Mouse (Mus musculus) limb, embryonic 12.5 days (tissue): Measurements from ENCODE around the gene Gucy1b2. TPM values are rescaled to one million over a fixed set of nuclear protein-coding genes. Genes with fewer than 3 reads are reported as not detected.

Experiments
- ATAC-seq: fragments of 200-750 bp; cut with Nextera tagmentation; 2 replicates; pipeline ENCODE4 v1.8.0; 2017; ENCODE audit warnings: low read depth, moderate TSS enrichment; ENCODE audit not compliant: insufficient number of reproducible peaks, insufficient read depth, low FRiP score, low TSS enrichment
- H3K27ac ChIP-seq: fragments of 300-500 bp; sonication (generic); 2 replicates; pipeline ENCODE4 v1.5.1; 2016; ENCODE audit warnings: mild to moderate bottlenecking, moderate library complexity
- H3K27me3 ChIP-seq: fragments of 300-500 bp; sonication (generic); 2 replicates; pipeline ENCODE4 v1.6.1; 2016; ENCODE audit warnings: mild to moderate bottlenecking, moderate library complexity
- H3K36me3 ChIP-seq: fragments of 300-500 bp; sonication (generic); 2 replicates; pipeline ENCODE4 v1.6.1; 2016; ENCODE audit warnings: mild to moderate bottlenecking, moderate library complexity
- H3K4me1 ChIP-seq: fragments of 300-500 bp; sonication (generic); replicated peaks from 2 replicates; pipeline ENCODE4 v1.6.1; 2016
- H3K4me2 ChIP-seq: fragments of 300-500 bp; sonication (generic); 2 replicates; pipeline ENCODE4 v1.6.1; 2016; ENCODE audit warnings: mild to moderate bottlenecking, moderate library complexity
- H3K4me3 ChIP-seq: fragments of 300-500 bp; sonication (generic); replicated peaks from 2 replicates; pipeline ENCODE4 v1.5.1; 2016; ENCODE audit warnings: mild to moderate bottlenecking
- H3K9ac ChIP-seq: fragments of 300-500 bp; sonication (generic); replicated peaks from 2 replicates; pipeline ENCODE4 v1.6.1; 2016; ENCODE audit warnings: mild to moderate bottlenecking, moderate library complexity
- H3K9me3 ChIP-seq: fragments of 300-500 bp; sonication (generic); 2 replicates; pipeline ENCODE4 v1.6.1; 2016; ENCODE audit warnings: mild to moderate bottlenecking, moderate library complexity
- WGBS: fragments of 180-500 bp; shearing (Covaris S2); methylation state at CpG from one replicate; pipeline ENCODE4 v1.1.7; 2016; 5-methylcytosine and 5-hydroxymethylcytosine counted together
- polyA plus RNA-seq: library from polyadenylated mRNA; unstranded; fragments of >200 nt; fragmentation: Nextera tagmentation; extraction: Ambion mirVana; gene quantifications from 2 replicates; pipeline ENCODE4 v1.2.1, GENCODE M21; 2016

The Gucy1b2 gene
- 0.10 and 0.15 TPM in 2 replicates for polyA plus RNA-seq

DNA sequence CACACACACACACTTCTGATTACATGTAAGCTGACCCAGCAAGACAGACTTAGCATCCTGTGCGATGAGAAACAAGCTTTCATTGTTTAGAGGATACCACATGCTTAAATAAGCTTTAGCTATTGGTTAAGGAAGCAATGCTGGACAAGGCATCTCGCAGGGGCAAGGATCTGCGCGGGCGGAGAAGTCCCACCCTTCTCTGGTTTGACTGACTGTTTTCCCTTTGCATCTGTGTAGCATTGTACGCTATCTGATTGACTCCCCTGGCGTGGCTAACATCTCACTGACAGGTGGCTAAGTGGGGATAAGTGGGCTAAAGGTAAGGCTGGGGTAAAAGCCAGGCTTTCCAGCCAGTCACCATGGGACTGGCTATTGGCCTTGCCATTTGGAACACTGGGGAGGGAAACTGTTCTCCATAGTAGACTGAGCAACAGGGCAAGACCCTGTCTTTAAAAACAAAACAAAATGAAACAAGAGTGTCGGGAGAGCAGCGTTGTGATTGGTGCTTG is at the start of gene Gucy1b2:
Gene Gucy1b2 (minus strand): TSS at position 51 of the 509 bp plus-strand sequence.
- Histone ChIP-seq H3K4me2 (no peak within 1 kb of the TSS), H3K9ac (no peak within 1 kb of the TSS)
- 81% methylated on average over 9 of the region's 9 CpGs for WGBS

GRCm38 (mm10) chr14:62497391-62497790 is 41.3 kb upstream of the Gucy1b2 start:
- no peaks in the 10 kb centered on the region for H3K9me3 ChIP-seq
- no peak overlapping the region for H3K4me2 ChIP-seq
- no peaks in the 10 kb centered on the region for H3K27me3 ChIP-seq
- ATAC-seq = no peak
- H3K4me3 ChIP-seq = no peak overlapping the region
- H3K9ac ChIP-seq = no peak overlapping the region
- WGBS = 83% methylated on average over 7 of the region's 7 CpGs
- H3K36me3 ChIP-seq = no peaks in the 10 kb centered on the region
- no peak overlapping the region for H3K27ac ChIP-seq
- H3K4me1 ChIP-seq = 0 out of 2 replicates have a peak, but pooled peaks cover 1% of the 10 kb centered on the region

More for the DNA sequence above, at the start of gene Gucy1b2:
- no peak within 1 kb of the TSS for H3K27ac ChIP-seq
- peaks cover 4% of the 10 kb centered on the region for H3K27me3 ChIP-seq
- no peak within 1 kb of the TSS for H3K4me3 ChIP-seq
- H3K9me3 ChIP-seq = no peaks in the 10 kb centered on the region
- ATAC-seq = no peak
- no peaks in the 10 kb centered on the region for H3K4me1 ChIP-seq
- H3K36me3 ChIP-seq = no peaks in the 10 kb centered on the region

DNA sequence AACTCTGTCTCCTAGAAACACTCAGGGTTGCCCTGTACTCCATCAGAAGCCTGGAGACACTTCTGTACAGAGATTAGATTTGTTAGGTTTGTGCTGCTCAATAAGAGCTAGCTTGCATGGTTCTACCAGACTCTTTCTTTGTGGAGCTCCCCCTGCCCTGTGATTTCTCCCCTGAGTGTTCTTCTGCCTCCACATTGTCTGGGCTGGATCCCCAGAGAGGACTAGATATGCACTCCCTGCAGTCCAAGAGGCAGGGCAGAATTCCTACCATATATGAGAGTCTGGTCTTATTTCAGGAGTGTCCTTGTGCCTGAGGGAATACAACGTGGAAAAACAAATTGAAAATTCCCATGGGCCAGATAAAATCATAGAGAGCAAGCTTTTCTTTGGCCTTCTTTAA is 40.4 kb upstream of the Gucy1b2 start:
- WGBS = 57% methylated on average over 1 of the region's 1 CpGs
- 0 out of 2 replicates have a peak, but pooled peaks cover 3% of the 10 kb centered on the region for H3K4me1 ChIP-seq
- no peak overlapping the region for H3K4me3 ChIP-seq
- no peaks in the 10 kb centered on the region for H3K9me3 ChIP-seq
- H3K27me3 ChIP-seq = no peaks in the 10 kb centered on the region
- H3K36me3 ChIP-seq = no peaks in the 10 kb centered on the region
- H3K9ac ChIP-seq = no peak overlapping the region
- H3K27ac ChIP-seq = no peak overlapping the region
- H3K4me2 ChIP-seq = no peak overlapping the region
- ATAC-seq = no peak

DNA sequence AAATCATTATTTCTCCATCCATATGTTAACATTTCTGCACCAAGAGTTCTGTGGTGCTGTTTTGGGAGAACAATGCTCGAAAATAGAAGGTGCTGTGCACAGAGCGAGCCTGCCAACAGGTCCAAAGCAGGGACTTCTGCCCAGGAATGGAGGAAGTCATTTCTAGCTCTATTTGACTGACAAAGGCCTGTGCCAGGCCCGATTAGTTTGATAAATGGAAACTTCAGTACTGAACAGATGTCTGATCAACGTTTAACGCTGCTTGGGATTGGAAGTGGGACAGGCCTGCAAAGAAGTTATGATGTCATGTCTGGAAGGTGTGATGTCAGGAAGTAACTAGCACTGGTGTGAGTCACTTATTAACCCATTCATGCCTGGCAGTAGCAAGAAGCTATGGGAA is 37.4 kb upstream of the Gucy1b2 start:
- H3K27ac ChIP-seq = no peak overlapping the region
- no peaks in the 10 kb centered on the region for H3K27me3 ChIP-seq
- no peak for ATAC-seq
- no peak overlapping the region for H3K4me2 ChIP-seq
- 0 out of 2 replicates have a peak, but pooled peaks cover 3% of the 10 kb centered on the region for H3K4me1 ChIP-seq
- no peak overlapping the region for H3K4me3 ChIP-seq
- no peaks in the 10 kb centered on the region for H3K9me3 ChIP-seq
- H3K9ac ChIP-seq = no peak overlapping the region
- 72% methylated on average over 5 of the region's 5 CpGs for WGBS
- no peaks in the 10 kb centered on the region for H3K36me3 ChIP-seq

GRCm38 (mm10) chr14:62492196-62492850 is 36.2 kb upstream of the Gucy1b2 start:
- no peaks in the 10 kb centered on the region for H3K27me3 ChIP-seq
- ATAC-seq = 0 out of 2 replicates have a peak, but pooled peaks have one; percentile 20
- H3K27ac ChIP-seq = no peak overlapping the region
- no peak overlapping the region for H3K9ac ChIP-seq
- no peak overlapping the region for H3K4me3 ChIP-seq
- H3K4me2 ChIP-seq = no peak overlapping the region
- 0 out of 2 replicates have a peak, but pooled peaks cover 3% of the 10 kb centered on the region for H3K4me1 ChIP-seq
- WGBS = 37% methylated on average over 16 of the region's 16 CpGs
- no peaks in the 10 kb centered on the region for H3K36me3 ChIP-seq
- H3K9me3 ChIP-seq = no peaks in the 10 kb centered on the region

- H3K36me3 ChIP-seq = no peaks in the 10 kb centered on the region
- no peak overlapping the region for H3K4me3 ChIP-seq
- no peaks in the 10 kb centered on the region for H3K27me3 ChIP-seq
- H3K9ac ChIP-seq = no peak overlapping the region
- H3K4me1 ChIP-seq = 0 out of 2 replicates have a peak, but pooled peaks cover 3% of the 10 kb centered on the region
- no peak overlapping the region for H3K27ac ChIP-seq
- no peaks in the 10 kb centered on the region for H3K9me3 ChIP-seq
- H3K4me2 ChIP-seq = no peak overlapping the region
- no peak for ATAC-seq
- WGBS = 90% methylated on average over 7 of the region's 7 CpGs
Observed at GRCm38 (mm10) chr14:62488270-62488669, 32.2 kb upstream of the Gucy1b2 start.

- Histone ChIP-seq H3K9me3 (no peaks in the 10 kb centered on the region), H3K9ac (no peak overlapping the region), H3K4me1 (no peaks in the 10 kb centered on the region; the same call in 1 of the 2 replicates), H3K27me3 (peaks cover 5% of the 10 kb centered on the region; the same call in 1 of the 2 replicates), H3K4me3 (no peak overlapping the region), H3K36me3 (no peaks in the 10 kb centered on the region), H3K27ac (no peak overlapping the region), H3K4me2 (no peak overlapping the region)
- 48% methylated on average over 8 of the region's 8 CpGs for WGBS
- no peak for ATAC-seq
Observed at GRCm38 (mm10) chr14:62481381-62481780, 25.3 kb upstream of the Gucy1b2 start.

DNA sequence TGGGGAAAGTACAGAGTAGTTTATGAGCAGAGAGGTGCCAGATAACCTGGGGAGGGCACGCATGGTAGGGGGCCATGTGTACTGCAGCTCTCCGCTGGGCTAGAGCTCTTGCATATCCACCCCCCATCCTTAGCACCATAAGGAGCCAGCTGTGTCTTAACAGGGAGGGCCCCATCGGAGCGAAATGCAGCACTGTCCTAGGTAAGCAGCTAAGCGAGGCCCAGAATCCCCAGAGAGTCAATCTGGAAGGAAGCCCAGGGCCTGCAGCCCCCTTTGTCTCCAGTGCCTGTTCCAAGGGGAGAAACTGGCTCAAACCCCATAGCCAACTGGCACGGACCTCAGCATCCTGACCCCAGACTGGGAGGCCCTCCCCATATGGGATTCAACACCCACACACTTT is 23.3 kb upstream of the Gucy1b2 start:
- no peak overlapping the region for H3K4me3 ChIP-seq
- no peak overlapping the region for H3K9ac ChIP-seq
- no peaks in the 10 kb centered on the region for H3K36me3 ChIP-seq
- ATAC-seq = no peak
- WGBS = 41% methylated on average over 6 of the region's 6 CpGs
- peaks cover 5% of the 10 kb centered on the region; the same call in 1 of the 2 replicates for H3K27me3 ChIP-seq
- H3K4me1 ChIP-seq = no peaks in the 10 kb centered on the region; the same call in 1 of the 2 replicates
- H3K27ac ChIP-seq = no peak overlapping the region
- no peak overlapping the region for H3K4me2 ChIP-seq
- H3K9me3 ChIP-seq = no peaks in the 10 kb centered on the region

DNA sequence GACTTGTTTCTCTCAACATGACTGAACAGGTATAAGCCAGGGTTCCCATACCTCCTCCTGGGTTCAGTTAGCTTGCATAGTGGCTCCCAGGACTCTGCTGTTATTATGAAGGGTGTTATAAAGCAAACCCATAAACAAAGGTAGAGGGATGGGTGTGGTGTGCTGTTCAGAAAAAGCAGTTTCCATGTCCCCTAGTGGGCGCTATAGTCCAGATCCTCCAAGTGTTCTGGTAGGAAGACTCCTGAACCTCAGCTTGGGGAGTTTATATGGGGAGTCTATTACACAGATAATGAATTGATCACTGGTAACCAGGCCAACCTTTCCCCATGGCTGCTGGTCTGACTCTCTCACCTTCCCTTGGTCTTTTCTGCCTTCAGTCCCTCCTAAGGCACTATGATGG is 18.4 kb upstream of the Gucy1b2 start:
- Histone ChIP-seq H3K9me3 (no peaks in the 10 kb centered on the region), H3K4me3 (no peak overlapping the region), H3K9ac (no peak overlapping the region), H3K27ac (no peak overlapping the region), H3K4me2 (no peak overlapping the region), H3K4me1 (no peaks in the 10 kb centered on the region; the same call in 1 of the 2 replicates), H3K27me3 (no peaks in the 10 kb centered on the region; the same call in 1 of the 2 replicates), H3K36me3 (no peaks in the 10 kb centered on the region)
- ATAC-seq = no peak
- WGBS = 65% methylated on average over 1 of the region's 1 CpGs

- H3K27me3 ChIP-seq = no peaks in the 10 kb centered on the region; the same call in 1 of the 2 replicates
- no peaks in the 10 kb centered on the region for H3K4me1 ChIP-seq
- H3K4me3 ChIP-seq = no peak overlapping the region
- WGBS = 76% methylated on average over 2 of the region's 2 CpGs
- no peak overlapping the region for H3K4me2 ChIP-seq
- no peak for ATAC-seq
- H3K9ac ChIP-seq = no peak overlapping the region
- no peaks in the 10 kb centered on the region for H3K36me3 ChIP-seq
- no peak overlapping the region for H3K27ac ChIP-seq
- no peaks in the 10 kb centered on the region for H3K9me3 ChIP-seq
Observed at GRCm38 (mm10) chr14:62472061-62472460, 16.0 kb upstream of the Gucy1b2 start.

DNA sequence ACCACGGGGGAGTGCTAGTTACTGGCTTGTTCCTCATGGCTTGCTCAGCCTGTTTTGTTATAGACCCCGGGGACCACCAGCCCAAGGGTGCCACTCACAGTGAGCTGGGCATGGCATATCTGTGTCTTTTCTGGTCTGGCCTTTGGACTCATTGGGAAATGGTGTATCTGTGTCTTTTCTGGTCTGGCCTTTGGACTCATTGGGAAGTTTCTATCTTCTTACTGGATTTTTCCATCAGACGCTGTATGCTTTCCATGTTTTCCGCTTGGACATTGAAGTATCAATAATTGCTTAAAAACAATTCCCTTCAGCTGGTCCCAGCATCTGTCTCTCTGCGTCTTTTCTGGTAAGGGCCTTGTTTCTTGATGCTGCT is 12.7 kb upstream of the Gucy1b2 start:
- ATAC-seq = no peak
- Histone ChIP-seq H3K9me3 (no peaks in the 10 kb centered on the region), H3K4me3 (no peak overlapping the region), H3K9ac (no peak overlapping the region), H3K4me1 (peaks cover 8% of the 10 kb centered on the region), H3K27me3 (peaks cover 9% of the 10 kb centered on the region; the same call in 1 of the 2 replicates), H3K4me2 (no peak overlapping the region), H3K27ac (no peak overlapping the region), H3K36me3 (no peaks in the 10 kb centered on the region)
- 88% methylated on average over 5 of the region's 5 CpGs for WGBS
